Mouse (Mus musculus) embryonic fibroblast, embryonic 13.5 days (primary cell): ENCODE measurements at regions not wholly inside any gene's neighbourhood (a gene's known extent, or its start where the extent isn't known, plus 50 kb on each side); places are given as distances from the start of the nearest gene placed in this dataset.

ENCODE experiments used
- CTCF ChIP-seq: IDR thresholded peaks from 2 replicates; pipeline ENCODE4 v1.5.1; 2011; ENCODE audit warnings: mild to moderate bottlenecking, control low read depth, low read length, moderate library complexity, borderline replicate concordance; ENCODE audit not compliant: insufficient read depth
- POLR2A ChIP-seq: IDR thresholded peaks from 2 replicates; pipeline ENCODE4 v1.6.1; 2011; ENCODE audit warnings: low read depth, mild to moderate bottlenecking, control low read depth, low read length, moderate library complexity

DNA sequence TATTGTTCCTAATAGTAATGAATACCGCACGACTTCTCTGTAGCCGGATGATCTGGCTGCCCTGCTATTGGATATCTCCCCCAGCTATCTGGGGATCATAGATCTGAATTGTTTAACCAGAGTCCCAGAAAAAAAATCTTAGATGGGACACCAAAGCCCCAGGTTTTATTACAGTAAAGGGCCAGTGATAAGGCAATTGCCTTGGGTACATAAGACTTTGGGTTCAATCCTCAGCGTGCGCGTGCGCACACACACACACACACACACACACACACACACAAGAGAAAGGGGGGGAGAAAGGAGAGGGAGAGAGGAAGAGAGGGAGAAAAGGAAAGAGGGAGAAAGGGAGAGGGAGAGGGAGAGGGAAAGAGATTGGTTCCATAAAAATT lies 270.4 kb upstream of the Zfp703 start:
- TF ChIP-seq POLR2A (no peak), CTCF (no peak)
